Mouse (Mus musculus) liver, embryonic 14.5 days (tissue): ENCODE data around the gene Gm1123. TPM values are rescaled to one million over a fixed set of nuclear protein-coding genes. Genes with fewer than 3 reads are reported as not detected.

Experiments used
- ATAC-seq: fragments of 200-750 bp; cut with Nextera tagmentation; 2 replicates; pipeline ENCODE4 v1.8.0; 2017; ENCODE audit warnings: moderate number of reproducible peaks, mild to moderate bottlenecking, moderate library complexity; ENCODE audit not compliant: insufficient read depth
- DNase-seq, 3 experiments: peaks; one replicate each; pipeline ENCODE4 v3.0.0-alpha.2; 2012 to 2013; ENCODE audit warnings: low read depth in 3 of 3, low spot score in 3 of 3
- H3K27ac ChIP-seq: fragments of 300-500 bp; sonication (generic); 2 replicates; pipeline ENCODE4 v1.5.1; 2014; ENCODE audit warnings: moderate library complexity, mild to moderate bottlenecking, control low read depth, inconsistent platforms
- H3K27me3 ChIP-seq: fragments of 300-500 bp; sonication (generic); 2 replicates; pipeline ENCODE4 v1.6.1; 2014; ENCODE audit warnings: mild to moderate bottlenecking, low read length, moderate library complexity; ENCODE audit not compliant: control insufficient read depth, insufficient read depth
- H3K36me3 ChIP-seq: fragments of 300-500 bp; sonication (generic); replicated peaks from 2 replicates; pipeline ENCODE4 v1.6.1; 2014; ENCODE audit warnings: low read depth; ENCODE audit not compliant: control insufficient read depth, insufficient read depth
- H3K4me1 ChIP-seq, 2 experiments: fragments of 200-500 bp in 1 of 2; fragments of 300-500 bp in 1 of 2; sonication (generic) in 1 of 2; replicated peaks; 2 replicates each; pipeline ENCODE4 v1.6.1; 2012 to 2014; ENCODE audit warnings: antibody characterized with exemption in 1 of 2, inconsistent platforms in 1 of 2, low read length in 1 of 2; ENCODE audit not compliant: control insufficient read depth in 2 of 2, insufficient read depth in 2 of 2
- H3K4me2 ChIP-seq: fragments of 300-500 bp; sonication (generic); 2 replicates; pipeline ENCODE4 v1.6.1; 2014; ENCODE audit warnings: low read depth, mild to moderate bottlenecking, control low read depth, moderate library complexity
- H3K4me3 ChIP-seq, 2 experiments: fragments of 200-500 bp in 1 of 2; fragments of 300-500 bp in 1 of 2; sonication (generic) in 1 of 2; 2 replicates each; pipeline ENCODE4 v1.5.1; 2012 to 2014; ENCODE audit warnings: low read depth in 2 of 2, low read length in 2 of 2, mild to moderate bottlenecking in 2 of 2, control low read depth in 1 of 2, inconsistent platforms in 1 of 2, moderate library complexity in 1 of 2; ENCODE audit not compliant: insufficient read depth in 1 of 2
- H3K9ac ChIP-seq: fragments of 300-500 bp; sonication (generic); replicated peaks from 2 replicates; pipeline ENCODE4 v1.6.1; 2014; ENCODE audit warnings: mild to moderate bottlenecking, control low read depth, moderate library complexity
- H3K9me3 ChIP-seq: fragments of 300-500 bp; sonication (generic); 2 replicates; pipeline ENCODE4 v1.6.1; 2016; ENCODE audit warnings: low read length, mixed read lengths; ENCODE audit not compliant: control insufficient read depth
- CTCF ChIP-seq: IDR thresholded peaks from 2 replicates; pipeline ENCODE4 v1.5.1; 2016; ENCODE audit warnings: antibody characterized with exemption, low read depth, control low read depth
- EP300 ChIP-seq: IDR thresholded peaks from 2 replicates; pipeline ENCODE4 v1.6.1; 2016; ENCODE audit warnings: antibody characterized with exemption, low read depth
- WGBS: fragments of 180-500 bp; shearing (Covaris S2); extraction: QIAGEN DNeasy Blood & Tissue Kit; methylation state at CpG from one replicate; pipeline ENCODE4 v1.1.7; 2014; ENCODE audit not compliant: insufficient replicate concordance; 5-methylcytosine and 5-hydroxymethylcytosine counted together
- polyA plus RNA-seq, 2 experiments: library from polyadenylated mRNA; depleted of rRNA in 1 of 2; stranded (reverse) in 1 of 2; unstranded in 1 of 2; fragments of >200 nt; fragmentation: Nextera tagmentation in 1 of 2; extraction: Ambion mirVana in 1 of 2; gene quantifications; 2 replicates each; pipeline versions ENCODE4 v1.2.1 to v1.2.3; 2012 to 2014

Gm1123 gene
- polyA plus RNA-seq, 2 experiments: 0.03 TPM; not detected in 1

- no peak overlapping the region for H3K4me3 ChIP-seq
- 53% methylated on average over 4 of the region's 4 CpGs for WGBS
- H3K27me3 ChIP-seq: no peaks in the 10 kb centered on the region
- no peak for ATAC-seq
- no peak overlapping the region for H3K27ac ChIP-seq
- H3K4me1 ChIP-seq: no peaks in the 10 kb centered on the region
- no peak overlapping the region for H3K9ac ChIP-seq
- H3K9me3 ChIP-seq: no peaks in the 10 kb centered on the region
- peaks cover 7% of the 10 kb centered on the region for H3K36me3 ChIP-seq
- H3K4me2 ChIP-seq: no peak overlapping the region
- DNase-seq: no peak
- no peak for TF ChIP-seq CTCF
- TF ChIP-seq EP300: no peak
These were observed 37.0 kb upstream of the Gm1123 start for GRCm38 (mm10) chr9:99072538-99072937.

- no peaks in the 10 kb centered on the region for H3K27me3 ChIP-seq
- DNase-seq (no peak), ATAC-seq (no peak)
- no peaks in the 10 kb centered on the region for H3K9me3 ChIP-seq
- no peak overlapping the region for H3K9ac ChIP-seq
- peaks cover 22% of the 10 kb centered on the region for H3K36me3 ChIP-seq
- H3K27ac ChIP-seq: no peak overlapping the region
- TF ChIP-seq EP300 (no peak), CTCF (no peak)
- no peaks in the 10 kb centered on the region for H3K4me1 ChIP-seq
- H3K4me3 ChIP-seq: no peak overlapping the region
- no peak overlapping the region for H3K4me2 ChIP-seq
- 84% methylated on average over 5 of the region's 5 CpGs for WGBS
These were observed 29.8 kb upstream of the Gm1123 start for GRCm38 (mm10) chr9:99065311-99065710.

- ATAC-seq (no peak), DNase-seq (peak in 2 of 3 experiments; percentile 7 to 37)
- no peaks in the 10 kb centered on the region for H3K27me3 ChIP-seq
- 48% methylated on average over 2 of the region's 2 CpGs for WGBS
- H3K27ac ChIP-seq: no peak overlapping the region
- no peak overlapping the region for H3K4me2 ChIP-seq
- H3K4me1 ChIP-seq: no peaks in the 10 kb centered on the region
- no peak overlapping the region for H3K9ac ChIP-seq
- no peaks in the 10 kb centered on the region for H3K9me3 ChIP-seq
- no peak overlapping the region for H3K4me3 ChIP-seq
- peak; percentile 5; the same call in 1 of the 2 replicates for TF ChIP-seq CTCF
- no peak for TF ChIP-seq EP300
- H3K36me3 ChIP-seq: peaks cover 22% of the 10 kb centered on the region
These were observed 28.7 kb upstream of the Gm1123 start for GRCm38 (mm10) chr9:99064216-99064615.

GRCm38 (mm10) chr9:99062544-99062943 lies 27.0 kb upstream of the Gm1123 start:
- Histone ChIP-seq H3K27me3 (no peaks in the 10 kb centered on the region), H3K27ac (no peak overlapping the region), H3K4me2 (no peak overlapping the region), H3K9ac (no peak overlapping the region), H3K9me3 (no peaks in the 10 kb centered on the region), H3K4me1 (no peaks in the 10 kb centered on the region), H3K4me3 (no peak overlapping the region), H3K36me3 (peaks cover 22% of the 10 kb centered on the region)
- ATAC-seq (peak; percentile 69; the same call in 1 of the 2 replicates), DNase-seq (peak; percentile 37 to 49 (median 41))
- no peak for TF ChIP-seq EP300
- peak; percentile 96 for TF ChIP-seq CTCF
- WGBS: 36% methylated on average over 7 of the region's 7 CpGs

GRCm38 (mm10) chr9:99057751-99058150 lies 22.2 kb upstream of the Gm1123 start:
- Histone ChIP-seq H3K4me3 (no peak overlapping the region), H3K4me2 (no peak overlapping the region), H3K27me3 (no peaks in the 10 kb centered on the region), H3K9me3 (no peaks in the 10 kb centered on the region), H3K4me1 (no peaks in the 10 kb centered on the region), H3K36me3 (peaks cover 16% of the 10 kb centered on the region), H3K9ac (no peak overlapping the region), H3K27ac (no peak overlapping the region)
- TF ChIP-seq CTCF (no peak), EP300 (no peak)
- no peak for ATAC-seq
- 82% methylated on average over 3 of the region's 3 CpGs for WGBS
- no peak for DNase-seq
